ENCODE assay signal across 8 mouse cellular contexts in the genomic region with DNA sequence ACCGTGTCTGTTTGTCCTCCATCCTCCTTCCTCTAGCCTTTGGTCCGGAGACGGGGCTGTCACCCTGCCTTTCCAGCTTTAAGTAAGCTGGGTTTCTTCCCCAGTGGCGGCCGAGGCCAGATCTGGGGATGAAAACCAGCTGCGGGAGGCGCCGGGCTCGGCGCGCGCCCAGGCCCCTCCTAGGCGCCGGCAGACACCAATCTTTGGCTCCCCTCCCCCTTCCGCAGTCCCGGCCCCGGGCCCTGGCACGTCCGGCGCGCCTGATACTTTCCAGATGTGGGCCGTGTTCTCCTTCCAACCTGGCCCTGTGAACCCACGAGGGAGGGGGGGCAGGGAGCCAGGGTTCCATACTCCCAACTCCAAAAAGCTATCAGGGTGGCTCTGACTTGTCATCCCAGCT. TPM values are rescaled to one million over a fixed set of nuclear protein-coding genes. Genes with fewer than 3 reads are reported as not detected.
A peak's percentile ranks its signal among the peaks of the same experiment; 100 is the strongest.
DNase-seq lines count a peak whose midpoint lies in the region; ATAC-seq lines count a peak whose summit lies in the region.

No protein-coding gene starts in this region.

- H3K4me1 ChIP-seq in embryonic facial prominence, embryonic 13.5 days, result peaks cover 60% of the 10 kb centered on the region
- H3K4me1 ChIP-seq in heart, embryonic 12.5 days (replicated peaks), result peaks cover 45% of the 10 kb centered on the region
- H3K4me1 ChIP-seq in kidney, embryonic 14.5 days (ENCODE audit: control insufficient read depth, insufficient read depth, low read length), result peaks cover 24% of the 10 kb centered on the region; the same call in 1 of the 2 replicates

- peak; percentile 85 for ATAC-seq in embryonic facial prominence, embryonic 13.5 days (ENCODE audit: insufficient number of reproducible peaks, insufficient read depth, low FRiP score, low TSS enrichment, low read depth)
- peak; percentile 82 for ATAC-seq in heart, embryonic 12.5 days (ENCODE audit: insufficient number of reproducible peaks, low FRiP score)
- peak; percentile 67 for ATAC-seq in kidney, embryonic 14.5 days (ENCODE audit: low FRiP score, low TSS enrichment)
- ATAC-seq in erythroid progenitor cell, adult 5-6 weeks (replicated peaks; ENCODE audit: low FRiP score, poor library complexity, severe bottlenecking), result no peak

- peak; percentile 77 for DNase-seq in adipocyte (ENCODE audit: low spot score)
- DNase-seq in lung, postnatal 14 days, result peak; percentile 83
- peak; percentile 60 to 82 for DNase-seq in urinary bladder, postnatal 36 days (ENCODE audit: low spot score in 2 of 2)
- DNase-seq in cerebellum, postnatal 36 days, result no peak

- peak overlapping the region; percentile 72 for H3K4me2 ChIP-seq in embryonic facial prominence, embryonic 13.5 days
- H3K4me2 ChIP-seq in heart, embryonic 12.5 days, result peak overlapping the region; percentile 71
- peak overlapping the region; percentile 67 for H3K4me2 ChIP-seq in kidney, embryonic 14.5 days (replicated peaks; ENCODE audit: low read depth, low read length)

- peaks cover 19% of the 10 kb centered on the region for H3K36me3 ChIP-seq in embryonic facial prominence, embryonic 13.5 days
- peaks cover 33% of the 10 kb centered on the region for H3K36me3 ChIP-seq in heart, embryonic 12.5 days
- peaks cover 6% of the 10 kb centered on the region for H3K36me3 ChIP-seq in kidney, embryonic 14.5 days (ENCODE audit: control insufficient read depth, insufficient read depth, low read length)

- peak overlapping the region; percentile 98 for H3K27ac ChIP-seq in embryonic facial prominence, embryonic 13.5 days
- H3K27ac ChIP-seq in heart, embryonic 12.5 days (ENCODE audit: poor library complexity, severe bottlenecking), result peak overlapping the region; percentile 77
- H3K27ac ChIP-seq in kidney, embryonic 14.5 days (ENCODE audit: low read depth, low read length), result peak overlapping the region; percentile 93

- peak overlapping the region; percentile 44 for H3K4me3 ChIP-seq in embryonic facial prominence, embryonic 13.5 days
- peak overlapping the region; percentile 15 for H3K4me3 ChIP-seq in heart, embryonic 12.5 days
- H3K4me3 ChIP-seq in kidney, embryonic 14.5 days (ENCODE audit: low read length), result peak overlapping the region; percentile 35; the same call in 1 of the 2 replicates

- peaks cover 3% of the 10 kb centered on the region for H3K9me3 ChIP-seq in embryonic facial prominence, embryonic 13.5 days
- peaks cover 11% of the 10 kb centered on the region for H3K9me3 ChIP-seq in heart, embryonic 12.5 days (replicated peaks)
- peaks cover 3% of the 10 kb centered on the region for H3K9me3 ChIP-seq in kidney, embryonic 14.5 days (ENCODE audit: control insufficient read depth, low read length)

- under 1% methylated on average over 23 of the region's 23 CpGs for WGBS in embryonic facial prominence, embryonic 13.5 days
- 1% methylated on average over 23 of the region's 23 CpGs for WGBS in heart, embryonic 12.5 days
- WGBS in kidney, embryonic 14.5 days, result 3% methylated on average over 23 of the region's 23 CpGs

- peaks cover 13% of the 10 kb centered on the region; the same call in 1 of the 2 replicates for H3K27me3 ChIP-seq in embryonic facial prominence, embryonic 13.5 days
- H3K27me3 ChIP-seq in heart, embryonic 12.5 days (replicated peaks), result peaks cover 32% of the 10 kb centered on the region
- H3K27me3 ChIP-seq in kidney, embryonic 14.5 days (ENCODE audit: control insufficient read depth, insufficient read depth, low read length), result peaks cover 10% of the 10 kb centered on the region

- peak overlapping the region; percentile 62 for H3K9ac ChIP-seq in embryonic facial prominence, embryonic 13.5 days
- H3K9ac ChIP-seq in heart, embryonic 12.5 days, result peak overlapping the region; percentile 42; the same call in 1 of the 2 replicates
- 0 out of 2 replicates have a peak overlapping the region, but pooled peaks have one; percentile 25 for H3K9ac ChIP-seq in kidney, embryonic 14.5 days (ENCODE audit: low read depth, low read length)

RNA-seq across cellular contexts. Expression of a gene that starts 0.6 kb away (rescaled TPM):
- polyA plus RNA-seq in embryonic facial prominence, embryonic 13.5 days (2015; fragmentation: Nextera tagmentation; extraction: Ambion mirVana), result 19.9 and 32.0 TPM in 2 replicates
- polyA plus RNA-seq in heart, embryonic 12.5 days (2016; fragmentation: Nextera tagmentation; extraction: Ambion mirVana), result 2.3 and 4.3 TPM in 2 replicates
- 7.5 TPM in 2 replicates for polyA plus RNA-seq in kidney, embryonic 14.5 days (2014; fragmentation: Nextera tagmentation; extraction: Ambion mirVana)
- not detected in 2 replicates for total RNA-seq in erythroid progenitor cell, adult 5-6 weeks (2015; ENCODE audit: low replicate concordance)
- total RNA-seq in erythroid progenitor cell, adult 5-6 weeks (2017; ENCODE audit: low replicate concordance), result not detected in 2 replicates

RNA-seq across cellular contexts. Expression of a gene that starts 15.3 kb away (rescaled TPM):
- 1.2 TPM in 2 replicates for polyA plus RNA-seq in embryonic facial prominence, embryonic 13.5 days (2015; fragmentation: Nextera tagmentation; extraction: Ambion mirVana)
- 0.28 and 0.34 TPM in 2 replicates for polyA plus RNA-seq in heart, embryonic 12.5 days (2016; fragmentation: Nextera tagmentation; extraction: Ambion mirVana)
- 0.67 and 1.4 TPM in 2 replicates for polyA plus RNA-seq in kidney, embryonic 14.5 days (2014; fragmentation: Nextera tagmentation; extraction: Ambion mirVana)
- total RNA-seq in erythroid progenitor cell, adult 5-6 weeks (2015; ENCODE audit: low replicate concordance), result 0.36 and 6.7 TPM in 2 replicates
- 1.9 and 2.0 TPM in 2 replicates for total RNA-seq in erythroid progenitor cell, adult 5-6 weeks (2017; ENCODE audit: low replicate concordance)

RNA-seq across cellular contexts. Expression of a gene that starts 15.8 kb away (rescaled TPM):
- 4.9 TPM in 2 replicates for polyA plus RNA-seq in embryonic facial prominence, embryonic 13.5 days (2015; fragmentation: Nextera tagmentation; extraction: Ambion mirVana)
- 14.3 and 15.2 TPM in 2 replicates for polyA plus RNA-seq in heart, embryonic 12.5 days (2016; fragmentation: Nextera tagmentation; extraction: Ambion mirVana)
- 5.1 and 6.4 TPM in 2 replicates for polyA plus RNA-seq in kidney, embryonic 14.5 days (2014; fragmentation: Nextera tagmentation; extraction: Ambion mirVana)
- total RNA-seq in erythroid progenitor cell, adult 5-6 weeks (2015; ENCODE audit: low replicate concordance), result not detected in 2 replicates
- not detected in 2 replicates for total RNA-seq in erythroid progenitor cell, adult 5-6 weeks (2017; ENCODE audit: low replicate concordance)

RNA-seq across cellular contexts. Expression of a gene that starts 33.0 kb away (rescaled TPM):
- polyA plus RNA-seq in embryonic facial prominence, embryonic 13.5 days (2015; fragmentation: Nextera tagmentation; extraction: Ambion mirVana), result 104 and 111 TPM in 2 replicates
- 83.6 and 95.0 TPM in 2 replicates for polyA plus RNA-seq in heart, embryonic 12.5 days (2016; fragmentation: Nextera tagmentation; extraction: Ambion mirVana)
- polyA plus RNA-seq in kidney, embryonic 14.5 days (2014; fragmentation: Nextera tagmentation; extraction: Ambion mirVana), result 156 and 198 TPM in 2 replicates
- 131 and 141 TPM in 2 replicates for total RNA-seq in erythroid progenitor cell, adult 5-6 weeks (2015; ENCODE audit: low replicate concordance)
- 258 and 325 TPM in 2 replicates for total RNA-seq in erythroid progenitor cell, adult 5-6 weeks (2017; ENCODE audit: low replicate concordance)

RNA-seq across cellular contexts. Expression of a gene that starts 48.2 kb away (rescaled TPM):
- 20.5 and 20.8 TPM in 2 replicates for polyA plus RNA-seq in embryonic facial prominence, embryonic 13.5 days (2015; fragmentation: Nextera tagmentation; extraction: Ambion mirVana)
- polyA plus RNA-seq in heart, embryonic 12.5 days (2016; fragmentation: Nextera tagmentation; extraction: Ambion mirVana), result 10.8 and 11.8 TPM in 2 replicates
- polyA plus RNA-seq in kidney, embryonic 14.5 days (2014; fragmentation: Nextera tagmentation; extraction: Ambion mirVana), result 10.9 and 15.7 TPM in 2 replicates
- 8.3 and 18.4 TPM in 2 replicates for total RNA-seq in erythroid progenitor cell, adult 5-6 weeks (2015; ENCODE audit: low replicate concordance)
- total RNA-seq in erythroid progenitor cell, adult 5-6 weeks (2017; ENCODE audit: low replicate concordance), result 3.8 and 4.9 TPM in 2 replicates

Comparison
In these comparisons a context has a peak if more than half of its experiments do, and no peak if none do; other contexts are left out.
1. DNase-seq: peak in adipocyte (single experiment), lung, postnatal 14 days (single experiment) and urinary bladder, postnatal 36 days (2 of 2); none in cerebellum, postnatal 36 days (0 of 2).
2. Peak in every context shown above with its lines, with median percentiles within 50 percentile points of each other: H3K27ac ChIP-seq, H3K4me2 ChIP-seq, H3K4me3 ChIP-seq and H3K9ac ChIP-seq.